Mouse (Mus musculus): Measurements from ENCODE around the gene Gm3512.
"Not testable (repeated sequence)": the region's sequence is repeated elsewhere in the genome, so short reads cannot be mapped to it uniquely, and the experiment has no call there.

Gm3512 gene

GRCm38 (mm10) chr14:7174483-7174971, at the start of gene Gm3512:
Gene Gm3512, minus strand, starts transcription at chr14:7174533.
- DNase-seq (ENCODE audit: low read depth, low spot score): not testable (repeated sequence)

- DNase-seq (ENCODE audit: low read depth, low spot score): not testable (repeated sequence)
Measured at GRCm38 (mm10) chr14:7200070-7200469, 25.7 kb upstream of the Gm3512 start.

GRCm38 (mm10) chr14:7194440-7194839, 20.1 kb upstream of the Gm3512 start, which contains the start of gene Gm16434:
Gene Gm16434, minus strand, starts transcription at chr14:7194540.
- not testable (repeated sequence) for DNase-seq (ENCODE audit: low read depth, low spot score)

- DNase-seq (ENCODE audit: low read depth, low spot score): not testable (repeated sequence)
Measured at GRCm38 (mm10) chr14:7125312-7125711, 49.0 kb downstream of the Gm3512 start, which contains the start of gene Gm6676. Gene Gm6676, minus strand, starts transcription at chr14:7125412.

GRCm38 (mm10) chr14:7105124-7105802, 69.1 kb downstream of the Gm3512 start:
- DNase-seq (ENCODE audit: low read depth, low spot score): not testable (repeated sequence)

Measured in A20 (cell line).